Mouse (Mus musculus): ENCODE data around the gene Sox5. TPM values are rescaled to one million over a fixed set of nuclear protein-coding genes. Genes with fewer than 3 reads are reported as not detected.

Sox5 gene
- total RNA-seq, 2 experiments from 2014 or later: 4.9 to 7.1 TPM

- ATAC-seq (replicated peaks; ENCODE audit: low FRiP score, poor library complexity, severe bottlenecking): no peak
Measured at GRCm38 (mm10) chr6:144041941-144042340, 739.8 kb downstream of the Sox5 start.

DNA sequence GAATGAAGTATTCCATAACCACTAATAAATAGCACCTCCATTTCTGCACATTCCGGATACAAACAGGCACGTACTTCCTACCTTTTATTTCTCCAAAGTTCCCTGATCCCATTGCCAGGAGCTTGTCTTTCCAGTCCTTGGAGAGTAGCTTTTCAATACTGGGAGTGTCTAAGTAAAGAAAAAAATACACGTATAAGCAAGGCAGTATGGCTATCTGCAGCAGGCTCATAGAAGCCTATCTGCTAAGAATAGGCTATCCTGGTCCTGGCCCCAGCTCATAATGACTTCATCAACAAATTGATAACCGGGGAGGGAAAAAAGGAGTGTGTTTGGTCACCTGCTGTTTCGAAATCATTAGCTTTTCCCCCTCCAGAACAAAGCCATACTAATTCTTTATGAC, 740.6 kb downstream of the Sox5 start:
- no peak for ATAC-seq (replicated peaks; ENCODE audit: low FRiP score, poor library complexity, severe bottlenecking)

GRCm38 (mm10) chr6:144040349-144040748, 741.4 kb downstream of the Sox5 start:
- ATAC-seq (replicated peaks; ENCODE audit: low FRiP score, poor library complexity, severe bottlenecking): no peak

DNA sequence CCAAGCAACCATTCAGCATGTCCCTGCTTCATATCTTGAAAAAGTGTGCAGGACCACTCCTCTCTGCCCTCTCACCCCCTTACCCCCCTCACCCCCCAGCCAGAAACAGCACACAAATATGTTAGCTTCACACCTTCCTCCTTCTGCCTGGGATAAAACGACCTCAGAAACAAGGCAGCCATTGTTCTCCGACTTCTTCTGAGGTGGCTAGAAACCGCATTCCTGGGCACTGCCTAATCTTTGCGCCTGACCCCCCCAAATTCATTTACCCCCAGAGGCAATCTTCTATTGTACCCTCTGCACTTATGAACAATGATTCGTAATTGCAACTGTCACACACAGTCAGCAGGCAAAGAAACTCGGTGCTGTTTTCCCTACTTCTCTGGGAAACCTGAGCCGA, 742.6 kb downstream of the Sox5 start:
- ATAC-seq (replicated peaks; ENCODE audit: low FRiP score, poor library complexity, severe bottlenecking): no peak

DNA sequence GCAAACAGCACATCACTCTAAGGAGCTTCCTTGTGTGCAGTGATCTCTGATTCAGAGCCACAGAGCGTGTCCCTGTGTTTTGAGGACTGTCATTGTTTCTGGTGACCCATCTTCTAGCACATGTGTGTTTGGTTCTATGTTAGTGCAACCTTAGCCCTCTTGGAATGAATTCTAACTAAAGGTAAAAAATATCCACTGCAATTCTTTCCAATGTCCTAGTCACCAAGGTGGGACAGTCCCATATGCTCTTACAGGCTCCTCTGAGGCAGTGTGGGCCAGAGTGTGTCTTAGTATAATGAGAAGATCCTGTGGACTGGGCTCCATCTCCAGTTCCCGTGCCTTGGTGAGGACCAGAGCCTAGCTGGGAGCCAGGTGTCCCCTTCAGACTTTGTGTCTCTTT, 748.6 kb downstream of the Sox5 start:
- ATAC-seq (replicated peaks; ENCODE audit: low FRiP score, poor library complexity, severe bottlenecking): no peak

DNA sequence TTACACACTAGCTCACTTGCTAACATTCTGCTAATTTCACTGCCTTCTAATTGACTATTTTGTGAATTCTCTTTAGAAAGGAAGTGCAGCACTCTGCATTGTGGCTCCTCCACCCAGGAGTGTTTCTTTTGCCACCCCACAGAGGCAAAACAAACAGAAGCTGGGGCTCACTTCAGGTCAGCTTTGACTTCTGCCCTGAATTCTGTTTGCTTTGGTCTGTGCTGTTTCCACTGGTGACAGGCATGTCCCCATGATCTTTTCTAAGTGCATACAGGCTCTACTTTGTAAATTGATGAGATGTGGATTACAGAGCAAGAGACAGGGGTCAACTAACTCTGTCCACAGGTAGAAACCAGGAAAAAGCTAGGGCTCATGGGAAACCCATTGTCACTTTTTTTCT, 764.8 kb downstream of the Sox5 start:
- no peak for ATAC-seq (replicated peaks; ENCODE audit: low FRiP score, poor library complexity, severe bottlenecking)

- no peak for ATAC-seq (replicated peaks; ENCODE audit: low FRiP score, poor library complexity, severe bottlenecking)
Measured at GRCm38 (mm10) chr6:144011880-144012524, 769.8 kb downstream of the Sox5 start.

DNA sequence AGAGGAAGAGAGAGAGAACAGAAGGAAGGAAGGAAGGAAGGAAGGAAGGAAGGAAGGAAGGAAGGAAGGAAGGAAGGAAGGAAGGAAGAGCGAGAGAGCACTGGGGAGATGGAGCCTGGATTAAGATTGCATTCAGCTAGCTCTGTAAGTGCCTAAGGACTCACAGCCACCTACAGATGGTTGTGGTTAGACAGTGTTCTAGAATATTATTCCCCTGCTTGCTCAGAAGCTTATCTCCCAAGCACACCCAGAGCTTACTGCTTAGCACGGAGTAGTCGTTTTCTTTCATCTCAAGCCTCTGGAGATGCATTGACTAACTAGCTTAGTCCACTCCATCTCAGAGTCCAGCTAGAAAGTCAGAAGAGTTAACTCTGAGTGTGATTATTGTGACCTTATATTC, 770.8 kb downstream of the Sox5 start:
- no peak for ATAC-seq (replicated peaks; ENCODE audit: low FRiP score, poor library complexity, severe bottlenecking)

- no peak for ATAC-seq (replicated peaks; ENCODE audit: low FRiP score, poor library complexity, severe bottlenecking)
Measured at GRCm38 (mm10) chr6:144010285-144010684, 771.5 kb downstream of the Sox5 start.

DNA sequence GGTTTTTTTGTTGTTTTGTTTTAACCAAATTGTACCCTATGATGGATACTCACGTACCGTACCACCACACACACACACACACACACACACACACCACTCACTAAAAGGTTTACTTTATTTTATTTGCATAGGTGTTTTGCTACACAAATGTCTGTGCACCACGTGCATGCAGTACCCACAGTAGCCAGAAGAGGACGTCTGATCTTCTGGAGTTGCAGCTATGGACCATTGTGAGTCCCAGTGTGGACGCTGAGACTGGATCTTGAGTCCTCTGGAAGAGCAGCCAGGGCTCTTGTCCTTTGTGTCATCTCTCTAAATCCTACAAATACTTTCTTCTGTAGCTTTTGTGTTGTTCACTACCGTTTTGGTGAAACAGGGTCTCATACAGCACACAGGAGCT, 776.6 kb downstream of the Sox5 start:
- no peak for ATAC-seq (replicated peaks; ENCODE audit: low FRiP score, poor library complexity, severe bottlenecking)

- no peak for ATAC-seq (replicated peaks; ENCODE audit: low FRiP score, poor library complexity, severe bottlenecking)
Measured at GRCm38 (mm10) chr6:143998201-143998600, 783.6 kb downstream of the Sox5 start.

DNA sequence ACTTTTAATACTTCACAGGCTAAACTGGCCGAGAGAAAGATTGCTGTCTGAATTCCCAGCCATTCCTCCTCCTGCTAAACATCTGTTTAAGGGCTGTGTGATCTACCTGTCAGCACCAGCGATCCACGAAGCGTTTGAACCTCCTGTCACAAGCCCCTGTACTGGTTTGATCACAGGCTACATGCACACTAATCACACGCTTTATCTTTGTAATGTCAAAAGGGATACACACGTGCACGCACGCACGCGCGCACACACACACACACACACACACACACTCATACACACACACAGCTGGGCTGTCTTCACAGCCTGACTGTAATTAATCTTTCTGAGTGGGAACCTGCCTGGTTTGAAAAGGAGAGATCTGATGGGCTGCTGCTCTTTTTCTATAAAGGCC, 784.2 kb downstream of the Sox5 start:
- ATAC-seq (replicated peaks; ENCODE audit: low FRiP score, poor library complexity, severe bottlenecking): no peak

GRCm38 (mm10) chr6:143995046-143995445, 786.7 kb downstream of the Sox5 start:
- ATAC-seq (replicated peaks; ENCODE audit: low FRiP score, poor library complexity, severe bottlenecking): no peak

- ATAC-seq (replicated peaks; ENCODE audit: low FRiP score, poor library complexity, severe bottlenecking): no peak
Measured at GRCm38 (mm10) chr6:143987548-143987947, 794.2 kb downstream of the Sox5 start.

GRCm38 (mm10) chr6:143980131-143980530, 801.6 kb downstream of the Sox5 start:
- ATAC-seq (replicated peaks; ENCODE audit: low FRiP score, poor library complexity, severe bottlenecking): no peak

GRCm38 (mm10) chr6:143967724-143968400, 813.9 kb downstream of the Sox5 start:
- no peak for ATAC-seq (replicated peaks; ENCODE audit: low FRiP score, poor library complexity, severe bottlenecking)

DNA sequence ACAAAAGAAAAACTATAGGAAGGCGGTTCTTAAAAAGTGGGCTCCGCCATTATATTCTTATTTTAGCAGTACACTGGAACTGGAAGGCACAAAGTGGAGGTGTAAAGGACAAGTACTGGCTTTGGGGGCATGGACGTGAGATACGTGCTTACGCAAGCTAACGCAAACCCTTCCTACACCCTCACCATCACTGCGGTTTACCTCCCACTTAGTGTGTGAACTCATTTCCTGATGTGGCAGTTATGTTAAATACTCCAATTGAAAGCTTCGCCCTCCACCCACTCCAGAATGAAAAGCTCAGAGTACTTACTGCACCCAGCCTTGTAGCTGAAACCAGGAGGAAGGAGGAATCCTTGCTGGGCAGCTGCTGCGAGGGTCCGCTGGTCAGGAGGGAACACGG, 821.3 kb downstream of the Sox5 start:
- ATAC-seq (replicated peaks; ENCODE audit: low FRiP score, poor library complexity, severe bottlenecking): no peak

DNA sequence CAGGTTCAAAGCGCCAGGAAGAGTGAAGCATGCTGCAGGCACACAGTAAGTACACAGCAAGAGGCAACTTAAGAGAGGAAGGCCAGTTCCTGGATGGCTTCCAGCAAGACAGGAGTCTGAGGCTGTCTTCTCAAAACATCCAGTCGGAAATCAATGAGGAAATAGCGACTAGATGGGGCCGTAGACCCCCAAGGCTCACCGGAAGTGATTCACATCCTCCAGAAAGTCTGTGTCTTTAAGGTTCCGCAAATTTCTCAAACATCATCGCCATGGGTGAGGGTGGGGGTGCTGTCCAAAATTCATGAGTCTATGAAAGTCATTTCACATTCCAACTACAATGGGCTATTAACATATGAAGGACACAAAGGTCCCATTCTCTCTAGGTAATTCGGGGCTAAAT, 821.7 kb downstream of the Sox5 start:
- no peak for ATAC-seq (replicated peaks; ENCODE audit: low FRiP score, poor library complexity, severe bottlenecking)

GRCm38 (mm10) chr6:143958372-143958771, 823.4 kb downstream of the Sox5 start:
- ATAC-seq (replicated peaks; ENCODE audit: low FRiP score, poor library complexity, severe bottlenecking): no peak

GRCm38 (mm10) chr6:143957063-143957462, 824.7 kb downstream of the Sox5 start:
- no peak for ATAC-seq (replicated peaks; ENCODE audit: low FRiP score, poor library complexity, severe bottlenecking)

DNA sequence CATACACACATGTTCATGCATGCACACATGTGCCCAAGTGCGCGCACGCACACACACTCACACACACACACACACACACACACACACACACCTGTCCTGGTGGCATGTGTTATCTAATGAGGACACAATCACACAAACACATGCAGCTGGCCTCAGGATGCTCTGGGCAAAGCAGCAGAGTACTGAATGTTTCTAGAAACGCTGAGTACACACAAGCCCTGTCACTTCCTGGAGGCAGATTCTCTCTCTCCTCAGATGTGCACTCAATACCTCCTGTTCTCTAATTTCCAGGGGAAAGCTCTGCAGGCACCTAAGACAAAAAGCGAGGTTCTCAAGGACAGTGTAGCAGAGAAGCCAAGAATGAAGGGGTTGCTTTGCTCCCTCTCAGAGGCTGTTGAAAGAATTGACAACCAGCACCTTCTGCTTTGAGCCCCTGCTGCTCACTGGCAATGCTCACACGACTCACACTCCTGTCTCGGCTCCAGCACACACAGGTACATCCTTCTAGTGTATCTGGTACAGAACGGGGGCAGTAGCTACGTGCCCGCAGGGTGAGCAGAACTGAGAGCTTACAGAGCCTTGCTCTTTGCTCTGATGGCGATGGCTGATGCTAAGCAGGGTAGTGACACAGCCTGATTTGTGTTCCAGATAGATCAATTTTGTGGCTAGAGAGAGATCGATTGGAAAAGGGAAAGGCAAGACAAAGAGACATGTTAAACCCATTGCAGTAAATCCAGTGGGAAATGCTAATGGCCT, 833.0 kb downstream of the Sox5 start:
- no peak for ATAC-seq (replicated peaks; ENCODE audit: low FRiP score, poor library complexity, severe bottlenecking)
